Mouse (Mus musculus): ENCODE results near the gene Nectin2.

GRCm38 (mm10) chr7:19755851-19756786 is 5.8 kb upstream of the Nectin2 start:
- no peak for TF ChIP-seq CTCF (IDR thresholded peaks at IDR 0.05; ENCODE audit: borderline replicate concordance, insufficient read depth, low read depth, low read length)
- TF ChIP-seq POLR2A (IDR thresholded peaks at IDR 0.05; ENCODE audit: borderline replicate concordance, insufficient read depth, low read length) = no peak

Measured in cerebellum, adult 2 months (tissue).